Mouse (Mus musculus): Measurements from ENCODE around the gene Jsrp1. TPM values are rescaled to one million over a fixed set of nuclear protein-coding genes. Genes with fewer than 3 reads are reported as not detected.
A peak's percentile ranks its signal among the peaks of the same experiment; 100 is the strongest.

Gene Jsrp1
- polyA plus RNA-seq, 1 experiment: 343 TPM

- Histone ChIP-seq H3ac (ENCODE audit: control insufficient read depth, insufficient read length) (no peak overlapping the region), H3K79me2 (ENCODE audit: control insufficient read depth, insufficient read depth) (peaks cover 24% of the 10 kb centered on the region), H3K36me3 (ENCODE audit: control insufficient read depth, insufficient read depth) (peaks cover 17% of the 10 kb centered on the region), H3K27me3 (ENCODE audit: control insufficient read depth, insufficient read depth, insufficient read length) (no peaks in the 10 kb centered on the region), H3K4me3 (no peak overlapping the region), H3K4me2 (ENCODE audit: low read depth) (no peak overlapping the region)
- TF ChIP-seq TCF3 (IDR thresholded peaks at IDR 0.05; ENCODE audit: insufficient read length, low read depth): no peak
- no peak for TF ChIP-seq SRF (IDR thresholded peaks at IDR 0.05; ENCODE audit: control insufficient read depth, insufficient read length, low read depth)
- no peak for TF ChIP-seq MYOD1 (IDR thresholded peaks at IDR 0.05; ENCODE audit: control insufficient read depth in 1 of 3, insufficient read length in 2 of 3, low read depth in 2 of 3)
- no peak for TF ChIP-seq E2F4 (IDR thresholded peaks at IDR 0.05; ENCODE audit: insufficient read depth)
- no peak for TF ChIP-seq USF1 (IDR thresholded peaks at IDR 0.05; ENCODE audit: low read depth)
These were observed 9.0 kb downstream of the Jsrp1 start for GRCm38 (mm10) chr10:80804340-80804739.

- H3K27me3 ChIP-seq (ENCODE audit: control insufficient read depth, insufficient read depth, insufficient read length): no peaks in the 10 kb centered on the region
- H3ac ChIP-seq (ENCODE audit: control insufficient read depth, insufficient read length): no peak overlapping the region
- no peak for TF ChIP-seq E2F4 (IDR thresholded peaks at IDR 0.05; ENCODE audit: insufficient read depth)
- no peak for TF ChIP-seq MYOG (IDR thresholded peaks at IDR 0.05; ENCODE audit: control insufficient read depth in 1 of 3, insufficient read depth in 1 of 3, insufficient read length in 2 of 3, low read depth in 2 of 3)
- peak; percentile 10 for TF ChIP-seq POLR2A (IDR thresholded peaks at IDR 0.05; ENCODE audit: insufficient read length, low read depth)
- H3K36me3 ChIP-seq (ENCODE audit: control insufficient read depth, insufficient read depth): peaks cover 17% of the 10 kb centered on the region
- H3K4me3 ChIP-seq: no peak overlapping the region
- H3K4me2 ChIP-seq (ENCODE audit: low read depth): no peak overlapping the region
- peaks cover 33% of the 10 kb centered on the region for H3K79me2 ChIP-seq (ENCODE audit: control insufficient read depth, insufficient read depth)
These were observed 10.3 kb downstream of the Jsrp1 start for GRCm38 (mm10) chr10:80802996-80803395.

- Histone ChIP-seq H3K27me3 (ENCODE audit: control insufficient read depth, insufficient read depth, insufficient read length) (no peaks in the 10 kb centered on the region), H3K4me3 (no peak overlapping the region), H3K36me3 (ENCODE audit: control insufficient read depth, insufficient read depth) (peaks cover 17% of the 10 kb centered on the region), H3ac (ENCODE audit: control insufficient read depth, insufficient read length) (no peak overlapping the region), H3K79me2 (ENCODE audit: control insufficient read depth, insufficient read depth) (peaks cover 37% of the 10 kb centered on the region), H3K4me2 (ENCODE audit: low read depth) (no peak overlapping the region)
- TF ChIP-seq TCF3 (IDR thresholded peaks at IDR 0.05; ENCODE audit: insufficient read length, low read depth) (no peak), POLR2AphosphoS2 (IDR thresholded peaks at IDR 0.05; ENCODE audit: insufficient read length, low read depth) (peak; percentile 26)
These were observed 10.9 kb downstream of the Jsrp1 start for GRCm38 (mm10) chr10:80802204-80802912.

GRCm38 (mm10) chr10:80799070-80799566 is 14.2 kb downstream of the Jsrp1 start:
- TF ChIP-seq CEBPB (IDR thresholded peaks at IDR 0.05; ENCODE audit: insufficient read depth, poor library complexity, severe bottlenecking): no peak
- no peak for TF ChIP-seq REST (IDR thresholded peaks at IDR 0.05; ENCODE audit: insufficient read depth, insufficient read length)
- no peak for TF ChIP-seq USF1 (IDR thresholded peaks at IDR 0.05; ENCODE audit: low read depth)
- no peak for TF ChIP-seq MYOD1 (IDR thresholded peaks at IDR 0.05; ENCODE audit: control insufficient read depth in 1 of 3, insufficient read length in 2 of 3, low read depth in 2 of 3)
- no peak for TF ChIP-seq POLR2AphosphoS2 (IDR thresholded peaks at IDR 0.05; ENCODE audit: insufficient read length, low read depth)
- no peak for TF ChIP-seq POLR2A (IDR thresholded peaks at IDR 0.05; ENCODE audit: insufficient read length, low read depth)
- TF ChIP-seq MYOG (IDR thresholded peaks at IDR 0.05; ENCODE audit: control insufficient read depth in 1 of 3, insufficient read depth in 1 of 3, insufficient read length in 2 of 3, low read depth in 2 of 3): no peak
- no peak for TF ChIP-seq MAX (IDR thresholded peaks at IDR 0.05; ENCODE audit: low read depth)
- TF ChIP-seq TCF3 (IDR thresholded peaks at IDR 0.05; ENCODE audit: insufficient read length, low read depth): no peak
- no peak for TF ChIP-seq E2F4 (IDR thresholded peaks at IDR 0.05; ENCODE audit: insufficient read depth)
- TF ChIP-seq TCF12 (IDR thresholded peaks at IDR 0.05; ENCODE audit: insufficient read depth, poor library complexity, severe bottlenecking): no peak
- no peak for TF ChIP-seq SRF (IDR thresholded peaks at IDR 0.05; ENCODE audit: control insufficient read depth, insufficient read length, low read depth)
- H3K27me3 ChIP-seq (ENCODE audit: control insufficient read depth, insufficient read depth, insufficient read length): no peaks in the 10 kb centered on the region
- peak overlapping the region; percentile 91 for H3ac ChIP-seq (ENCODE audit: control insufficient read depth, insufficient read length)
- peaks cover 58% of the 10 kb centered on the region for H3K79me2 ChIP-seq (ENCODE audit: control insufficient read depth, insufficient read depth)
- peaks cover 25% of the 10 kb centered on the region for H3K36me3 ChIP-seq (ENCODE audit: control insufficient read depth, insufficient read depth)
- H3K4me3 ChIP-seq: peak overlapping the region; percentile 98
- H3K4me2 ChIP-seq (ENCODE audit: low read depth): peak overlapping the region; percentile 97

GRCm38 (mm10) chr10:80798150-80799006 is 14.9 kb downstream of the Jsrp1 start, which contains the start of the genes Sf3a2 and Plekhj1:
Sf3a2 (plus strand) TSS chr10:80798198.
Plekhj1 (minus strand) TSS chr10:80798626.
- TF ChIP-seq POLR2A (IDR thresholded peaks at IDR 0.05; ENCODE audit: insufficient read length, low read depth): peak; percentile 54
- TF ChIP-seq TCF3 (IDR thresholded peaks at IDR 0.05; ENCODE audit: insufficient read length, low read depth): no peak
- TF ChIP-seq USF1 (IDR thresholded peaks at IDR 0.05; ENCODE audit: low read depth): no peak
- TF ChIP-seq POLR2AphosphoS2 (IDR thresholded peaks at IDR 0.05; ENCODE audit: insufficient read length, low read depth): peak; percentile 92
- TF ChIP-seq MAX (IDR thresholded peaks at IDR 0.05; ENCODE audit: low read depth): no peak
- no peak for TF ChIP-seq SRF (IDR thresholded peaks at IDR 0.05; ENCODE audit: control insufficient read depth, insufficient read length, low read depth)
- no peak for TF ChIP-seq CEBPB (IDR thresholded peaks at IDR 0.05; ENCODE audit: insufficient read depth, poor library complexity, severe bottlenecking)
- no peak for TF ChIP-seq E2F4 (IDR thresholded peaks at IDR 0.05; ENCODE audit: insufficient read depth)
- no peak for TF ChIP-seq REST (IDR thresholded peaks at IDR 0.05; ENCODE audit: insufficient read depth, insufficient read length)
- TF ChIP-seq TCF12 (IDR thresholded peaks at IDR 0.05; ENCODE audit: insufficient read depth, poor library complexity, severe bottlenecking): no peak
- peak in 1 of 3 experiments; percentile 11 for TF ChIP-seq MYOG (IDR thresholded peaks at IDR 0.05; ENCODE audit: control insufficient read depth in 1 of 3, insufficient read depth in 1 of 3, insufficient read length in 2 of 3, low read depth in 2 of 3)
- TF ChIP-seq MYOD1 (IDR thresholded peaks at IDR 0.05; ENCODE audit: control insufficient read depth in 1 of 3, insufficient read length in 2 of 3, low read depth in 2 of 3): no peak
- H3K36me3 ChIP-seq (ENCODE audit: control insufficient read depth, insufficient read depth): peaks cover 28% of the 10 kb centered on the region

More at GRCm38 (mm10) chr10:80798150-80799006, 14.9 kb downstream of the Jsrp1 start, which contains the start of the genes Sf3a2 and Plekhj1:
- Histone ChIP-seq H3K4me2 (ENCODE audit: low read depth) (peak within 1 kb of the TSS; percentile 97), H3K4me3 (peak within 1 kb of the TSS; percentile 98), H3ac (ENCODE audit: control insufficient read depth, insufficient read length) (peak within 1 kb of the TSS; percentile 91), H3K27me3 (ENCODE audit: control insufficient read depth, insufficient read depth, insufficient read length) (no peaks in the 10 kb centered on the region), H3K79me2 (ENCODE audit: control insufficient read depth, insufficient read depth) (peaks cover 58% of the 10 kb centered on the region)

Data from myocyte (in vitro differentiated cells).